In the genomic region with DNA sequence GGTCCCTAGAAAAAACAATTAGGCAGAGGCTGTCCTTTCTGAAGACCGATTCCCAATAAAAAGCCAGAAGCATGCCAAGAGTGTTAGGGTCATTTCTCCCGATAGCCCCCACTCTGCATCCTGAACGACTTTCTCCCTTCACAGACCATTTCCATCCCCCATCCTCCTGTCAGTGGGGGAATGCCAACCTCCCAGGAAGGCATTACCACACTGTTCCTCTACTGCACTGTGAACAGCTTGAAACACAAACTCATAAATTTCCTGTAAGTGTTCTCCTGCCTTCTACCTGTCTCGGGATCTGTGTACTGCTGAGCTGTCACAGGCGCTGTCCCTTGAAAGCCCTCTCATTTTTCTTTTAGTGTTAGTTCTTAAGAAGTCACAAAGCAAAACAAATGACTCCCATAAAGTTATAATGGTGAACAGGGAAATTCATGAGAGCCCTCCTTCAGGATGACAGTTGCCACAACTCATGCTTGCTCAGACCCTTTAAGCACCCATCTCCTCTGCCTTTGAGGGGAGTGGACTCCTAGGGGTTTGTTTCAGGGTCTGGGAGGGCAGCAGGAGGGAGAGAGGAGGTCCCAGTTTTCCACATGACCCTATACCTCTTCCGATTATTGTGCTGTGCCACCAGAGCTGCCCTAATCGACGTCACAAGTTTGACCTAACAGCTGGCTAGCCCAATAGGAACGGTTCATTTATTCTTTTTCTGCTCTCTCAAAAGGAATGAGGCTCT, we compare ENCODE assay signal across 23 mouse cellular contexts.
DNase-seq lines count a peak whose midpoint lies in the region; ATAC-seq lines count a peak whose summit lies in the region.
"Had no signal": no experiment of that assay in that cellular context is flagged by ENCODE, and none has a peak within 500 bp of the region (broad histone marks: within the 10 kb centered on the region; RNA-seq: fewer than 3 reads in every experiment).

No protein-coding gene starts in this region.

- H3K4me2 ChIP-seq in kidney, embryonic 16.5 days (replicated peaks; ENCODE audit: low read depth, low read length), result no peak overlapping the region
- H3K4me2 ChIP-seq: hindbrain, embryonic 14.5 days had no signal

- no peak overlapping the region for H3K9ac ChIP-seq in kidney, embryonic 16.5 days (replicated peaks; ENCODE audit: low read length)
- H3K9ac ChIP-seq: hindbrain, embryonic 14.5 days had no signal

- intact Hi-C loops in heart, postnatal 14 days (cut with DNase I), result no loop called here

- 19% methylated on average over 9 of the region's 9 CpGs for WGBS in kidney, embryonic 16.5 days

- no peaks in the 10 kb centered on the region for H3K9me3 ChIP-seq in kidney, embryonic 16.5 days (ENCODE audit: low read length)
- H3K9me3 ChIP-seq: embryonic facial prominence, embryonic 10.5 days; G1E; heart, embryonic 10.5 days had no signal

- ATAC-seq in kidney, embryonic 16.5 days (ENCODE audit: low FRiP score, low TSS enrichment), result peak; percentile 69; the same call in 1 of the 2 replicates
- ATAC-seq: CD4-positive, CD25-positive, alpha-beta regulatory T cell, adult 4 months; forebrain, embryonic 14.5 days had no signal

- no peak overlapping the region for H3K27ac ChIP-seq in kidney, embryonic 16.5 days (ENCODE audit: low read length)
- H3K27ac ChIP-seq: embryonic facial prominence, embryonic 10.5 days; forebrain, embryonic 10.5 days; heart, embryonic 10.5 days; hindbrain, embryonic 14.5 days had no signal

- no peaks in the 10 kb centered on the region for H3K4me1 ChIP-seq in kidney, embryonic 16.5 days (ENCODE audit: insufficient read depth, low read length)
- H3K4me1 ChIP-seq: heart, embryonic 10.5 days had no signal

- DNase-seq in heart, adult 11 months, result peak; percentile 70
- DNase-seq in heart, postnatal 14 days, result no peak
- no peak for DNase-seq in kidney, postnatal 14 days
- peak; percentile 14 for DNase-seq in testis, postnatal 10 days (ENCODE audit: low spot score)
- no peak for DNase-seq in testis, postnatal 14 days (ENCODE audit: low spot score)
- no peak for DNase-seq in ovary, postnatal 14 days (ENCODE audit: low spot score)
- DNase-seq: adrenal gland, adult 8-10 months; adrenal gland, postnatal 36 days; B cell, adult 2 months; cerebellum, adult 2 months; cerebellum, postnatal 10 days; gastrocnemius, postnatal 36 days; heart, adult 18-20 months; heart, postnatal 10 days had no signal

- H3K36me3 ChIP-seq in kidney, embryonic 16.5 days (ENCODE audit: insufficient read depth, low read length), result no peaks in the 10 kb centered on the region
- H3K36me3 ChIP-seq: embryonic facial prominence, embryonic 10.5 days; forebrain, embryonic 10.5 days; G1E; heart, embryonic 10.5 days had no signal

- no peak overlapping the region for H3K4me3 ChIP-seq in kidney, embryonic 16.5 days (ENCODE audit: low read length)
- H3K4me3 ChIP-seq: embryonic facial prominence, embryonic 10.5 days; erythroblast, embryonic 14.5 days; forebrain, embryonic 10.5 days; heart, embryonic 10.5 days had no signal

- H3K27me3 ChIP-seq in kidney, embryonic 16.5 days (ENCODE audit: insufficient read depth, low read length), result no peaks in the 10 kb centered on the region

Comparison
In these comparisons a context has a peak if more than half of its experiments do, and no peak if none do; other contexts are left out.
1. DNase-seq: peak in heart, adult 11 months (single experiment) and testis, postnatal 10 days (single experiment); none in heart, postnatal 14 days (0 of 2), kidney, postnatal 14 days (single experiment), testis, postnatal 14 days (single experiment) and ovary, postnatal 14 days (single experiment).